Mouse (Mus musculus) liver, embryonic 14.5 days (tissue): ENCODE measurements around the gene Krt20. TPM values are rescaled to one million over a fixed set of nuclear protein-coding genes. Genes with fewer than 3 reads are reported as not detected.

Experiments
- ATAC-seq: fragments of 200-750 bp; cut with Nextera tagmentation; 2 replicates; pipeline ENCODE4 v1.8.0; 2017; ENCODE audit warnings: moderate number of reproducible peaks, mild to moderate bottlenecking, moderate library complexity; ENCODE audit not compliant: insufficient read depth
- DNase-seq, 3 experiments: peaks; one replicate each; pipeline ENCODE4 v3.0.0-alpha.2; 2012 to 2013; ENCODE audit warnings: low read depth in 3 of 3, low spot score in 3 of 3
- H3K27ac ChIP-seq: fragments of 300-500 bp; sonication (generic); 2 replicates; pipeline ENCODE4 v1.5.1; 2014; ENCODE audit warnings: moderate library complexity, mild to moderate bottlenecking, control low read depth, inconsistent platforms
- H3K27me3 ChIP-seq: fragments of 300-500 bp; sonication (generic); 2 replicates; pipeline ENCODE4 v1.6.1; 2014; ENCODE audit warnings: mild to moderate bottlenecking, low read length, moderate library complexity; ENCODE audit not compliant: control insufficient read depth, insufficient read depth
- H3K36me3 ChIP-seq: fragments of 300-500 bp; sonication (generic); replicated peaks from 2 replicates; pipeline ENCODE4 v1.6.1; 2014; ENCODE audit warnings: low read depth; ENCODE audit not compliant: control insufficient read depth, insufficient read depth
- H3K4me1 ChIP-seq, 2 experiments: fragments of 200-500 bp in 1 of 2; fragments of 300-500 bp in 1 of 2; sonication (generic) in 1 of 2; replicated peaks; 2 replicates each; pipeline ENCODE4 v1.6.1; 2012 to 2014; ENCODE audit warnings: antibody characterized with exemption in 1 of 2, inconsistent platforms in 1 of 2, low read length in 1 of 2; ENCODE audit not compliant: control insufficient read depth in 2 of 2, insufficient read depth in 2 of 2
- H3K4me2 ChIP-seq: fragments of 300-500 bp; sonication (generic); 2 replicates; pipeline ENCODE4 v1.6.1; 2014; ENCODE audit warnings: low read depth, mild to moderate bottlenecking, control low read depth, moderate library complexity
- H3K4me3 ChIP-seq, 2 experiments: fragments of 200-500 bp in 1 of 2; fragments of 300-500 bp in 1 of 2; sonication (generic) in 1 of 2; 2 replicates each; pipeline ENCODE4 v1.5.1; 2012 to 2014; ENCODE audit warnings: low read depth in 2 of 2, low read length in 2 of 2, mild to moderate bottlenecking in 2 of 2, control low read depth in 1 of 2, inconsistent platforms in 1 of 2, moderate library complexity in 1 of 2; ENCODE audit not compliant: insufficient read depth in 1 of 2
- H3K9ac ChIP-seq: fragments of 300-500 bp; sonication (generic); replicated peaks from 2 replicates; pipeline ENCODE4 v1.6.1; 2014; ENCODE audit warnings: mild to moderate bottlenecking, control low read depth, moderate library complexity
- H3K9me3 ChIP-seq: fragments of 300-500 bp; sonication (generic); 2 replicates; pipeline ENCODE4 v1.6.1; 2016; ENCODE audit warnings: low read length, mixed read lengths; ENCODE audit not compliant: control insufficient read depth
- CTCF ChIP-seq: IDR thresholded peaks from 2 replicates; pipeline ENCODE4 v1.5.1; 2016; ENCODE audit warnings: antibody characterized with exemption, low read depth, control low read depth
- EP300 ChIP-seq: IDR thresholded peaks from 2 replicates; pipeline ENCODE4 v1.6.1; 2016; ENCODE audit warnings: antibody characterized with exemption, low read depth
- WGBS: fragments of 180-500 bp; shearing (Covaris S2); extraction: QIAGEN DNeasy Blood & Tissue Kit; methylation state at CpG from one replicate; pipeline ENCODE4 v1.1.7; 2014; ENCODE audit not compliant: insufficient replicate concordance; 5-methylcytosine and 5-hydroxymethylcytosine counted together
- polyA plus RNA-seq, 2 experiments: library from polyadenylated mRNA; depleted of rRNA in 1 of 2; stranded (reverse) in 1 of 2; unstranded in 1 of 2; fragments of >200 nt; fragmentation: Nextera tagmentation in 1 of 2; extraction: Ambion mirVana in 1 of 2; gene quantifications; 2 replicates each; pipeline versions ENCODE4 v1.2.1 to v1.2.3; 2012 to 2014

The Krt20 gene
- polyA plus RNA-seq, 2 experiments: 15.2 to 20.0 TPM

DNA sequence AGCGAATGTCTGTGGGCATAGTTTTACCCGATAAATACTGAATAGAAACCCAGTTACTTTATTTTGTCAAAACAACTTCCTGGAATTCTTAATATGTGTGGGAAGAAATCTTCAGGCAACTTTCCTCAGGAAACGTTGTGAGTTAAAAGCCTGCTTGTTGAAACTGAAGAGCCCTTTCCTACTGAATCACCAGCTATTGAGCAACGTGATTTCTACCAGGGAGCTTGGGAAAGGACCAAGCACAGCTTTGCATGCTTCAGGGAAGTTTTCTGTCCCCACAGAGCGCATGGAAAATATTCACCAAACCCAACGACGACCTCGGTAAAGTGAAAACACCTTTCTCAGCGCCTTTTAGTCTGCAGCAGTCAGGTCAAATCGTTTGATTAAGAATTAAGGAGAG lies 31.8 kb downstream of the Krt20 start:
- Histone ChIP-seq H3K36me3 (no peaks in the 10 kb centered on the region), H3K4me3 (no peak overlapping the region), H3K9ac (no peak overlapping the region), H3K9me3 (no peaks in the 10 kb centered on the region), H3K27me3 (no peaks in the 10 kb centered on the region), H3K4me1 (no peaks in the 10 kb centered on the region), H3K4me2 (no peak overlapping the region), H3K27ac (no peak overlapping the region)
- no peak for DNase-seq
- WGBS: 58% methylated on average over 10 of the region's 10 CpGs
- ATAC-seq: no peak
- TF ChIP-seq CTCF (no peak), EP300 (no peak)

DNA sequence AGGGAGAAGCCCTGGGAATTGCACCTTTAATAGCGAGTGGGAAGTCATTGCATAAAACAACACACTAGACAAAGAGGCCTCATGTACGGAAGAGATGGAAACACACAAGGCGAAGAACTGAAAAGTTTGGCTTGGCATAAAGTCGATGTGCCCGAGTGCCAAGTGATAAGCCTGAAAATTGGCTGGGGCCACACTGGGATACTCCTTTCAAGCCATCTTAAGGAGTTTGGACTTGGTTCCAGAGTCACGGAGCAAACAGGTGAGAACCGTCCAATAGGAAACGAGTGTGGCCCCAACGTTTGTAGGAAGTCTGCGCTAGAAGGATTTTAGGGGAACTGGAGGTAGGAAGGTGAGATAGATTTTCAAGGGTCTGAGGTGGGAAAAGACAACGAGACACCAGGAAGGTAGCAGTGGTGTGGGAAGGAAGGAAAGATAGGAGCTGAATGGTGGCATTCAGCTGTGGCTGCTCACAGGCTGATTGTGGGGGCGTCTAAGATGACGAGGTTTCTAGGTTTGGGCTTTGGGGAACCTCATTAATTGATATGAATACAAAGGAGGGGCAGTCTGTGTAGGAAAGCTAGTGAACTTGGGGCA lies 37.9 kb downstream of the Krt20 start:
- WGBS: 67% methylated on average over 13 of the region's 13 CpGs
- no peak overlapping the region for H3K27ac ChIP-seq
- no peaks in the 10 kb centered on the region for H3K4me1 ChIP-seq
- H3K9ac ChIP-seq: no peak overlapping the region
- H3K27me3 ChIP-seq: no peaks in the 10 kb centered on the region
- ATAC-seq: no peak
- H3K4me2 ChIP-seq: no peak overlapping the region
- no peak overlapping the region for H3K4me3 ChIP-seq
- no peaks in the 10 kb centered on the region for H3K9me3 ChIP-seq
- DNase-seq: no peak
- TF ChIP-seq EP300: no peak
- no peak for TF ChIP-seq CTCF
- no peaks in the 10 kb centered on the region for H3K36me3 ChIP-seq

DNA sequence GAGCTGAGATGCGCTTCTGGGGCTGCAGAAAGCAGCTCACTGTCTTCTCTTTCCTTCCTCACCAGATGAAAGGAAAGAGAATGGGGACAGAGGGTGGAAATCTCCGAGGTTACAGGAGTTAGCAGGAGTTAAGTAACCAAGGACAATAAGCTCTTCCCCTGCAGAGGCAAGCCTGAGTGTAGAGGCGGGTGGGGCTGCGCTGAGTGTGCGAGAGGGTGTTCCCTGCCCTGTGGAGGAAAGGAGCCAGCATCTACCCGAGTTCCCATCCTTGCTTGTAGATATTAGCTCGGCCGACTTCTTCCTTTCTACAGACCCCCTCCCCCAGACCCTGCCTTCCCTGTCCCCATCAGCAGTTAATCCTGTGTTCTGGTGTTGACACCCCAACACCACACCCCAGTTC lies 39.1 kb downstream of the Krt20 start:
- Histone ChIP-seq H3K4me1 (no peaks in the 10 kb centered on the region), H3K9me3 (no peaks in the 10 kb centered on the region), H3K4me3 (no peak overlapping the region), H3K27ac (no peak overlapping the region), H3K36me3 (no peaks in the 10 kb centered on the region), H3K27me3 (no peaks in the 10 kb centered on the region), H3K9ac (no peak overlapping the region), H3K4me2 (no peak overlapping the region)
- ATAC-seq (no peak), DNase-seq (no peak)
- 32% methylated on average over 8 of the region's 8 CpGs for WGBS
- TF ChIP-seq CTCF: no peak
- TF ChIP-seq EP300: no peak

- Histone ChIP-seq H3K4me3 (no peak overlapping the region), H3K9ac (no peak overlapping the region), H3K4me1 (no peaks in the 10 kb centered on the region), H3K27ac (no peak overlapping the region), H3K36me3 (no peaks in the 10 kb centered on the region), H3K4me2 (no peak overlapping the region), H3K27me3 (no peaks in the 10 kb centered on the region), H3K9me3 (no peaks in the 10 kb centered on the region)
- ATAC-seq (no peak), DNase-seq (no peak)
- TF ChIP-seq CTCF: no peak
- TF ChIP-seq EP300: no peak
- 35% methylated on average over 3 of the region's 3 CpGs for WGBS
These were observed 39.9 kb downstream of the Krt20 start for GRCm38 (mm10) chr11:99398084-99398483.

GRCm38 (mm10) chr11:99396661-99397060 lies 41.3 kb downstream of the Krt20 start:
- no peaks in the 10 kb centered on the region for H3K27me3 ChIP-seq
- no peak for ATAC-seq

More at GRCm38 (mm10) chr11:99396661-99397060, 41.3 kb downstream of the Krt20 start:
- H3K4me3 ChIP-seq: no peak overlapping the region
- H3K36me3 ChIP-seq: no peaks in the 10 kb centered on the region
- no peak overlapping the region for H3K4me2 ChIP-seq
- H3K27ac ChIP-seq: no peak overlapping the region
- H3K4me1 ChIP-seq: no peaks in the 10 kb centered on the region
- no peaks in the 10 kb centered on the region for H3K9me3 ChIP-seq
- H3K9ac ChIP-seq: no peak overlapping the region
- TF ChIP-seq CTCF: no peak
- TF ChIP-seq EP300: no peak
- no peak for DNase-seq
- 66% methylated on average over 2 of the region's 2 CpGs for WGBS
